Mouse (Mus musculus) heart, embryonic 10.5 days (tissue): Measurements from ENCODE around the gene Rita1. TPM values are rescaled to one million over a fixed set of nuclear protein-coding genes. Genes with fewer than 3 reads are reported as not detected.

Source experiments
- DNase-seq: peaks from one replicate; pipeline ENCODE4 v3.0.0-alpha.2; 2017; ENCODE audit warnings: low spot score
- H3K27ac ChIP-seq: fragments of 300-500 bp; sonication (generic); 2 replicates; pipeline ENCODE4 v1.5.1; 2016; ENCODE audit warnings: mild to moderate bottlenecking
- H3K27me3 ChIP-seq: fragments of 300-500 bp; sonication (generic); 2 replicates; pipeline ENCODE4 v1.6.1; 2016; ENCODE audit warnings: mild to moderate bottlenecking; ENCODE audit not compliant: poor library complexity, insufficient read depth, severe bottlenecking
- H3K36me3 ChIP-seq: fragments of 300-500 bp; sonication (generic); 2 replicates; pipeline ENCODE4 v1.6.1; 2016; ENCODE audit warnings: mild to moderate bottlenecking, moderate library complexity
- H3K4me1 ChIP-seq: fragments of 300-500 bp; sonication (generic); 2 replicates; pipeline ENCODE4 v1.6.1; 2016; ENCODE audit warnings: mild to moderate bottlenecking
- H3K4me3 ChIP-seq: fragments of 300-500 bp; sonication (generic); 2 replicates; pipeline ENCODE4 v1.5.1; 2016; ENCODE audit warnings: mild to moderate bottlenecking, moderate library complexity
- H3K9me3 ChIP-seq: fragments of 300-500 bp; sonication (generic); 2 replicates; pipeline ENCODE4 v1.6.1; 2016; ENCODE audit warnings: mild to moderate bottlenecking, moderate library complexity
- WGBS: fragments of 180-500 bp; shearing (Covaris S2); methylation state at CpG from one replicate; pipeline ENCODE4 v1.1.7; 2016; 5-methylcytosine and 5-hydroxymethylcytosine counted together
- polyA plus RNA-seq: library from polyadenylated mRNA; unstranded; fragments of >200 nt; fragmentation: Nextera tagmentation; extraction: Ambion mirVana; gene quantifications from 2 replicates; pipeline ENCODE4 v1.2.1, GENCODE M21; 2016

Rita1 gene
- polyA plus RNA-seq, 1 experiment from 2014 or later = 11.0 TPM

GRCm38 (mm10) chr5:120644227-120644626 is 31.8 kb upstream of the Rita1 start:
- Histone ChIP-seq H3K9me3 (no peaks in the 10 kb centered on the region), H3K27ac (no peak overlapping the region), H3K36me3 (no peaks in the 10 kb centered on the region), H3K27me3 (peaks cover 25% of the 10 kb centered on the region), H3K4me1 (peaks cover 19% of the 10 kb centered on the region), H3K4me3 (no peak overlapping the region)
- DNase-seq = no peak
- 66% methylated on average over 3 of the region's 3 CpGs for WGBS

- H3K4me1 ChIP-seq = peaks cover 12% of the 10 kb centered on the region
- H3K27ac ChIP-seq = no peak overlapping the region
- H3K27me3 ChIP-seq = peaks cover 18% of the 10 kb centered on the region
- no peaks in the 10 kb centered on the region for H3K36me3 ChIP-seq
- WGBS = 74% methylated on average over 14 of the region's 14 CpGs
- no peaks in the 10 kb centered on the region for H3K9me3 ChIP-seq
- H3K4me3 ChIP-seq = no peak overlapping the region
- no peak for DNase-seq
These were observed 31.1 kb upstream of the Rita1 start for GRCm38 (mm10) chr5:120643365-120644085.

- H3K9me3 ChIP-seq = no peaks in the 10 kb centered on the region
- H3K27ac ChIP-seq = no peak overlapping the region
- no peak overlapping the region for H3K4me3 ChIP-seq
- 94% methylated on average over 7 of the region's 7 CpGs for WGBS
- peaks cover 9% of the 10 kb centered on the region; the same call in 1 of the 2 replicates for H3K4me1 ChIP-seq
- peaks cover 5% of the 10 kb centered on the region; the same call in 1 of the 2 replicates for H3K27me3 ChIP-seq
- DNase-seq = no peak
- no peaks in the 10 kb centered on the region for H3K36me3 ChIP-seq
These were observed 27.7 kb upstream of the Rita1 start for GRCm38 (mm10) chr5:120640094-120640493.

- no peak for DNase-seq
- H3K27ac ChIP-seq = no peak overlapping the region
- H3K9me3 ChIP-seq = no peaks in the 10 kb centered on the region
- H3K36me3 ChIP-seq = no peaks in the 10 kb centered on the region
- H3K4me1 ChIP-seq = peaks cover 23% of the 10 kb centered on the region
- no peak overlapping the region for H3K4me3 ChIP-seq
- peaks cover 23% of the 10 kb centered on the region; the same call in 1 of the 2 replicates for H3K27me3 ChIP-seq
- 80% methylated on average over 5 of the region's 5 CpGs for WGBS
These were observed 23.2 kb upstream of the Rita1 start for GRCm38 (mm10) chr5:120635633-120636032.

- Histone ChIP-seq H3K4me3 (no peak overlapping the region), H3K27ac (no peak overlapping the region), H3K36me3 (no peaks in the 10 kb centered on the region), H3K4me1 (peaks cover 23% of the 10 kb centered on the region), H3K27me3 (peaks cover 29% of the 10 kb centered on the region), H3K9me3 (no peaks in the 10 kb centered on the region)
- 49% methylated on average over 5 of the region's 5 CpGs for WGBS
- DNase-seq = no peak
These were observed 22.5 kb upstream of the Rita1 start for GRCm38 (mm10) chr5:120634860-120635259.

GRCm38 (mm10) chr5:120634131-120634530 is 21.7 kb upstream of the Rita1 start, which contains the start of gene Cfap73:
TSS of gene Cfap73 (minus strand) at chr5:120634235.
- H3K4me3 ChIP-seq = no peak within 1 kb of the TSS
- no peak for DNase-seq
- H3K36me3 ChIP-seq = no peaks in the 10 kb centered on the region
- peaks cover 36% of the 10 kb centered on the region for H3K27me3 ChIP-seq
- no peak within 1 kb of the TSS for H3K27ac ChIP-seq
- H3K4me1 ChIP-seq = peaks cover 23% of the 10 kb centered on the region
- WGBS = 43% methylated on average over 9 of the region's 9 CpGs
- H3K9me3 ChIP-seq = no peaks in the 10 kb centered on the region

GRCm38 (mm10) chr5:120631892-120632291 is 19.5 kb upstream of the Rita1 start:
- DNase-seq = no peak
- Histone ChIP-seq H3K4me3 (0 out of 2 replicates have a peak overlapping the region, but pooled peaks have one; percentile 54), H3K36me3 (peaks cover 19% of the 10 kb centered on the region), H3K9me3 (no peaks in the 10 kb centered on the region), H3K27me3 (peaks cover 40% of the 10 kb centered on the region), H3K27ac (no peak overlapping the region), H3K4me1 (peaks cover 35% of the 10 kb centered on the region)
- 78% methylated on average over 5 of the region's 5 CpGs for WGBS

- Histone ChIP-seq H3K27ac (peak overlapping the region; percentile 63), H3K36me3 (peaks cover 26% of the 10 kb centered on the region), H3K4me1 (peaks cover 39% of the 10 kb centered on the region), H3K4me3 (peak overlapping the region; percentile 54), H3K27me3 (peaks cover 40% of the 10 kb centered on the region), H3K9me3 (no peaks in the 10 kb centered on the region)
- no peak for DNase-seq
- WGBS = 3% methylated on average over 29 of the region's 29 CpGs
These were observed 18.7 kb upstream of the Rita1 start for GRCm38 (mm10) chr5:120631128-120631527.

- Histone ChIP-seq H3K4me1 (peaks cover 34% of the 10 kb centered on the region), H3K27ac (no peak overlapping the region), H3K36me3 (peaks cover 51% of the 10 kb centered on the region), H3K4me3 (no peak overlapping the region), H3K27me3 (peaks cover 40% of the 10 kb centered on the region), H3K9me3 (no peaks in the 10 kb centered on the region)
- no peak for DNase-seq
- WGBS = 66% methylated on average over 7 of the region's 7 CpGs
These were observed 16.2 kb upstream of the Rita1 start for GRCm38 (mm10) chr5:120628624-120629023.

- 93% methylated on average over 15 of the region's 15 CpGs for WGBS
- Histone ChIP-seq H3K4me3 (no peak overlapping the region), H3K4me1 (peaks cover 33% of the 10 kb centered on the region), H3K9me3 (no peaks in the 10 kb centered on the region), H3K27me3 (peaks cover 33% of the 10 kb centered on the region), H3K27ac (no peak overlapping the region), H3K36me3 (peaks cover 61% of the 10 kb centered on the region)
- no peak for DNase-seq
These were observed 15.3 kb upstream of the Rita1 start for GRCm38 (mm10) chr5:120627515-120628300.

- H3K4me1 ChIP-seq = peaks cover 31% of the 10 kb centered on the region
- H3K27me3 ChIP-seq = peaks cover 21% of the 10 kb centered on the region
- peak; percentile 88 for DNase-seq
- H3K4me3 ChIP-seq = no peak overlapping the region
- 29% methylated on average over 19 of the region's 19 CpGs for WGBS
- H3K27ac ChIP-seq = no peak overlapping the region
- peaks cover 74% of the 10 kb centered on the region for H3K36me3 ChIP-seq
- no peaks in the 10 kb centered on the region for H3K9me3 ChIP-seq
These were observed 14.0 kb upstream of the Rita1 start for GRCm38 (mm10) chr5:120626399-120626798.

GRCm38 (mm10) chr5:120624427-120624826 is 12.0 kb upstream of the Rita1 start:
- Histone ChIP-seq H3K27ac (no peak overlapping the region), H3K9me3 (no peaks in the 10 kb centered on the region), H3K27me3 (peaks cover 7% of the 10 kb centered on the region; the same call in 1 of the 2 replicates), H3K4me1 (peaks cover 24% of the 10 kb centered on the region), H3K36me3 (peaks cover 93% of the 10 kb centered on the region), H3K4me3 (no peak overlapping the region)
- WGBS = 91% methylated on average over 10 of the region's 10 CpGs
- DNase-seq = no peak

- 80% methylated on average over 5 of the region's 5 CpGs for WGBS
- DNase-seq = no peak
- H3K4me3 ChIP-seq = no peak overlapping the region
- no peaks in the 10 kb centered on the region for H3K27me3 ChIP-seq
- no peaks in the 10 kb centered on the region for H3K9me3 ChIP-seq
- H3K4me1 ChIP-seq = peaks cover 13% of the 10 kb centered on the region
- peaks cover 100% of the 10 kb centered on the region for H3K36me3 ChIP-seq
- H3K27ac ChIP-seq = no peak overlapping the region
These were observed 9.9 kb upstream of the Rita1 start for GRCm38 (mm10) chr5:120622198-120622851.
